Mouse (Mus musculus) embryo, embryonic 11.5 days (tissue): Measurements from ENCODE around the gene Plagl1.
"Not testable (repeated sequence)": the region's sequence is repeated elsewhere in the genome, so short reads cannot be mapped to it uniquely, and the experiment has no call there.

Experiments used
- DNase-seq: peaks from one replicate; pipeline ENCODE4 v3.0.0-alpha.2; 2012; ENCODE audit warnings: low read depth, low spot score

Plagl1 gene

DNA sequence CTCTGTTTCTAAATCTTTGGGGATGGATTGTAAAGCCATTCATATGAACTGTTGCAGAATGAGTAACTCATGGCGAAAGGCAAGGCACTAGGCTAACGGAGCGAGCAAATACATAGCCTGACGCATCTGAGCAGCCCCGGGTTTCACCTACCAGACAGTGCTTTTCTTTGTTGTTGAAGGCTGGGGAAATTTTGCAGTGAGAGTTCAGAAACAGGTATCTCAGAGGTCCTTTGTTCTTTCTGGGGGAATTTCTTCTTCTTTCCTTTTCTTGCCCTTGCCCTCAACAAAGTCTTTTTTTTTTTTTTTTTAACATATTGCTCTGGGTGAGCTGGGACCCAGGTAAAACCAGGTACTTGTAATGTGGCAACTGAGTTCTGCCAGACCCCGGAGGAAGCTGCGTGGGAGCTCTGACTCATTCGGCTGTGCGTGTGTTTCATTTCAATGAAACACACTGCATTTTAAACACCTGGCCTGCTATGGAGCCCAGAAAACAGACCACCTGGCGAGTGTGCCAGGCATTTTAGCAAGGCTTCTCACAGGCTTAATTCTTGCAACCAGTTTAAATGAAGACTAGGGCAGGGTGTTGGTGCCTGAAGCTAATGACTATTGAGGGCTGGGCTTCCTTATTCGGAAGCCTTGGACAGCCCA, at the start of gene Plagl1:
Plagl1 (plus strand) TSS at position 484 of the 648 bp plus-strand sequence.
- no peak for DNase-seq

DNA sequence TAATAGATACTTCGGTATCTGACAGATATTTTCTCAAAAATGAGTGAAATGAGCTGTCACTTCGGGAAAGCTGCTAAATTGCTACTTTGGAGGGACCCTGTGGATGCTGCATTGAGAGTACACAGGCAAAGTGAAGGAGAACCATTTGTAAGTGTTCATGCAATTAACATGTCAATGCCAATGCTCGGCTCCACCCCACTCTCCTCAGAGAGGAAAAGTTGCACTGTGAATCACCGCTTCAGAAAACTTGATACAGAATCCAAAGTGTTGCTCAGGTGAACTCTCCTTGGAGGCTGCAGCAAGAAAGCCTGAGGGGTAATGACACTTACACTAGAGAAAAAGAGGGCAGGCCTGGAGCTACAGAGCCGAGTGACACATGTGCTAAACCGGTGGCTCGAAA, 46.3 kb upstream of the Plagl1 start:
- DNase-seq: no peak

DNA sequence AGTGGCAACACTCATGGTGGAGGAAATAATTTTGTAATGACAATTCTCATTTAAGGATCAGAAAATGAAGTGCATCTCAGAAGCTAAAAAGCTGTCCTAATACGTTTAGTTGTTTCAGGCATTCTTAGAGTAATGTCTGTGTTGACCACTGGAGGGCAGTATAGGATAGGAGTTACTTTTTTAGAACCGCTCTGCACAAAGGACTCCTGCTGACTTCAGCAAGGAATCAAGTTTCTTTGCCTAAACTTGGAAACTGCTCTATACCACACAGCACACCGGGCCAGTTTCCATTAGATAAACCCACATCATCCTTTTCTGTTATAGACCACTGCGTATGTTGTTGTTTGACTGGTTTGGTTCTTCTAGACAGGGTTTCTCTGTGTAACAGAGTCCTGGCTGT, 43.7 kb upstream of the Plagl1 start:
- DNase-seq: peak; percentile 67

DNA sequence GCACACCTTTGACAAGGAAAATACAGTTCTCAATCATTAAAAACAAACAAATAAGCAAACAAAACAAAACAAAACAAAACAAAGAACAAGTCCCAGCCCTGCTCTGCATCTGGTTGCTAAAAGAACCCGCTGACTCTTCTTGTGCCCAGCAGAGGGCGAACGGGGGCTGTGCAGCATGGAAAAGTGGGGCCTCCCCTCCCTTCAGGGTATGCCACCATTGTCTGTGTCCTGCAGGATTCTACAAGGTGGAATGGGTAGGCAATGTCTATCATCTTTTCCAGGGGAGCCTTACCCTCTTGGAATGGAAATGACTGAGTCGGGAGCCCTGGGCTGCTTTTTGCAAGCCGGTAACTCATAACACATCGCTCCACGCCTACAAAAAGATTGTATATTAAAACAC, 41.8 kb upstream of the Plagl1 start:
- peak; percentile 24 for DNase-seq

DNA sequence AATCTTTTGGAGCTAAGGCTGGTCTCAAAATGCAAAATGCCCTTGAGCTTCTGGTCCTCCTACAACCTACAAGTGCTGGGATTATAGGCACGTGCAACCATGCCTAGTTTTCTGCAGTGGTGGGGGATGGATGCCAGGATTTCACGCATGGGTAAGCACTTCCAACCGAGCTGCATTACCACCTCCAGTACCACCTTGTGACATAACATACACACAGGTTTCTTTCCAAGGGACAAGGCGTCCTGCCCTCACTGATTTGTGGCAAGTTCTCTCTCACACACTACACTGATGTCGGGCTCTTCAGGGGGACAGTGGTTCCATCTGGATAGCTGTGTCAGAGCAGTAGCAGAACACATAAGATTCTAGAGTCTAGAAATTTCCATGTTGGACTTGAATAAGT, 41.3 kb upstream of the Plagl1 start:
- DNase-seq: no peak

DNA sequence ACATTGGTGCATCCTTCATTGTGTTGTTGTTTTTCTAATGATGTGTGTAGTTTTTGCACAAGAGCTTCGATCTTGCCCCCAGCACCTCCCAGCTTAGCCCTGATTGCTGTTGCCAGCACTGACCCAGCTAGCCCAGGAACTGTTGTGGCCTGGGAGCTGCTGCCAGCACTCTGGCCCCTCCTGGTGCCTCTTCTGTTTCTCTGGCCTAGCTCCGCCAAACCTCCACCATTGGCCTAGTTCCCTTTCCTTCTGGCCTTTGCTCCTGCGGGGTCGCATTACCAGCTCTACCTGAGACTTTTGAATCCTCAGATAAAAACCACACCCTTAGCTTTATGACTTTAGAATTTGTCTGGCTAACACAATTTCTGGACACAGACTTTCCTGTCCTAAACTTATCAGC, 38.2 kb upstream of the Plagl1 start:
- DNase-seq: no peak

DNA sequence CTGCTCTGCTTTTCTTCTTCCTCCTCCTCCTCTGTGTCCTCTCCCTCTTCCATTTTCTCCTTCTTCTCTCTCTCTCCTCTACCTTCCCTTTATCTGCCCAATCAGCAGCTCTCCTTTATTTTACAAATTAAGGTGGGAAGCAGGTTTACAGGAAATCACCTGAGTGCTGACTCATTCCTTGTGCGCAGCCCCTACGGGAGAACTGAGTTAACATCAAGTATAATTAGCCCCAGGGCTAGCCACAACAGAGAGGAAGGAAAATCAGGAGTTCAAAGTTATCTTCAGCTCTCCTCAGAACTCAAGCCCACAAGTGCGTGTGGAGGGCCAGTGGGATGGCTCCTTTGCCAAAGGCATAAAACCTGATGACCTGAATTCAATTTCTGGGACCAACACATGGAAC, 36.3 kb upstream of the Plagl1 start:
- not testable (repeated sequence) for DNase-seq

DNA sequence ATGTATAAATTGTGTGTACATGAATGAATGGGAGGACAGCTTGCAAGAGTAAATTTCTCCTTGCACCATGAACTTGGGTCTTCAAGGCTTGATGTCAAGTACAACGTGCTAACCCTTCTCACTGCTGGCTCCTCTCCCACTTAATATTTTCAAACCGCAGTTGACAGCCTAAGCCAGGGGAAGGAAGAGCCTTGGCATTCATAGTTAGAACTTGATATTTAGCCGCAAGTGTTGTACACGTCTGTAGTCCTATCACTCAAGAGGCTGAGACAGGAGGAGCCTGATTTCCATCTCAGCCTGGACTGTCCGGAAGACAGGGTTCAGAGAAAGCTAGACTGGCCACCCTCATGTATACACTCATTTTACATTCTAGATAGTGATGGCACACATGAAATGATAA, 32.6 kb upstream of the Plagl1 start:
- no peak for DNase-seq

DNA sequence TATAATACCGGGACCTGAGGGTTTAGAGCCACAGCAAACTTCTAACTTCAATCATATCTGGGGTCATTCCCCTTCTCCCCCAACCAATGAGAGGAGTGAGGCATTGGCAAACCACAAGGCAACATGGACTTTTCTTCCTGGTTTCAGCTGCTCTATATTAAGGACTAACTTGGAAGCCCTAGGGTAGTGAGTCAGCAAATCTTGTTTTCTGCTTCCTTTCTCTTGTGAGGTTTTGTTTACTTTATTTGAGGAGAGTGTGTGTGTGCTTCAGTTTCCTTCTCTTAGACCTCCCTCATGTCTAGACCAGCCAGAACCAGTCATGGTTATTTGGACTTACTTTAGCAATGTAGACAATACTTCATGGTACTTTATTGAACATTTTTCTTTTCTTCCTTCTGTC, 32.1 kb upstream of the Plagl1 start:
- DNase-seq: no peak

DNA sequence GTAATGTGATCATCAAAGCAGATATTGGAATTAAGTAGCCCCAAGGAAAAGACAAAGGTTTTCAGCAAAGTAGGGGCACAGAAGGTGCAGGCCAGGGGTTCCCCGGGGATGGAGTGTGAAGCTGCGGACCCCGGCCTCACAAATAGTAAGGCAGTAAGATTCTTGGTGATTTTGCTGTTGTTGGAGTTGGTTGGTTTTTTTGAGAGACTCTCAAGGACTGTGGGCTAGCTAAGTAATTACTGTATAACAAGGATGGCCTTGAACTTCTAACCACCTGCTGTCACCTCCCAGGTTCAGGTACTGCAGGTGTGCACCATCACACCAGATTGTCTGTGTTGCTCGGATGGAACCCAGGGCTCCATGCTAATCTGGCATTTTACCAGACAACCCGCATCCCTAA, 30.9 kb upstream of the Plagl1 start:
- DNase-seq: no peak

DNA sequence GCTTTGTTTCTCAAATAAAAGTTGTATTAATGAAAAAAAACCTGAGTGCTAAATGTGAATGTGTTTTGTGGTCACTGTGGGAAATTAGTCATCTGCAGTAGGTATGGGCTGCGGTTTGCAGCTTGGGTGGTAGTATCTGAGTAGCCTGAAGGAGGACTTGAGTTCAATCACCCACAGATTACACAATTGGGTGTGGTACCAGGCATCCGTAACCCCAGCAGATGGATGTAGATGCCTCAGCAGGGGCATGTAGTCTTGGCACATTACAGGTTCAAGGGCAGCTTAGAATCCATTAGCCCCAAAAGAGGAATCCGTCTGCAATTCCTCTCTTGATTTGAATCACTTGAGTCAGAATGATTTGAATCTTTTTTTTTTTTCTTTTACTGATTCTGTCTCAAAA, 25.0 kb upstream of the Plagl1 start:
- no peak for DNase-seq

DNA sequence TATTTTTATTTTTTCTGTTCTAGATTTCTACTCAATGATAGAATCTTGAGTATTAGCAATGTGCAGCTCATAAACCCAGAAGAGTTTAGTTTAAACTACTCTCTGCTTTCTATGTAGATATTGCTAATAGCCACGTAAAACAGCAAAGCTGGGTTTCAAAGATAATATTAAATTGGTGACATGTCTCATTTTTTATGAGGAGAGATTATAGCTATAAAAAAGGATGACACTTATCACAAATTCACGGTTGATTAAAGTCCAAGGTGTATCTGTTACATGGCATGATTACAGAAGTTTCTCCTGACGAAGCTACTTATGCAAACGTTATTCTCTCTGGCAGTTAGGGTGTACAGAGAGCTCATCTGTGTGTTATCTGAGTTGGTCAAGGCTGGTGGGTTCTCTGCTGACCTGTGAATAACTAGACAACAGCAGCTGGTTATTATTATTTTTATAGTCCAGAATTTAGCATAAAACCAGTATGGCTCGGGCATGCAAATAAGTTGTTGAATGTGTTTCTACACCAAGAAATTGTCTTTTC, 20.6 kb upstream of the Plagl1 start:
- DNase-seq: no peak

DNA sequence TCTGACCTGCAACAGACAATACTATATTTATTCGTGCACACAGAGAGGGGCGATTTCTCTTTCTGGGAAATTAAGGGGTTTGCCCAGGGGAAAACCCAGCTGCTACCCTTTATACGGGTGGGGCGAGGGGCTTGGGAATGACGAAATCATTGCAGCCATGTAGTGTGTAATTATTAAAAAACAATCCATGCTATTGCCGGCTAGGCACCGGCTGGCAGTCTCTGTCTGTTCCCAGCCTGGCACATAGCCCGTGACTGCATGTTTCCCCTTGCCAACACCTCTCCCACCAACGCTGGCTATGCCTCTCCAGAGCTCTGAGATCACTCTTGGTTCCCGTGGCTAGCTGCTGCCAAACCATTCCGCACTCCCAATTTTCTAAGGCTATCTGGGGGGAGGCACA, 15.6 kb upstream of the Plagl1 start:
- DNase-seq: no peak

DNA sequence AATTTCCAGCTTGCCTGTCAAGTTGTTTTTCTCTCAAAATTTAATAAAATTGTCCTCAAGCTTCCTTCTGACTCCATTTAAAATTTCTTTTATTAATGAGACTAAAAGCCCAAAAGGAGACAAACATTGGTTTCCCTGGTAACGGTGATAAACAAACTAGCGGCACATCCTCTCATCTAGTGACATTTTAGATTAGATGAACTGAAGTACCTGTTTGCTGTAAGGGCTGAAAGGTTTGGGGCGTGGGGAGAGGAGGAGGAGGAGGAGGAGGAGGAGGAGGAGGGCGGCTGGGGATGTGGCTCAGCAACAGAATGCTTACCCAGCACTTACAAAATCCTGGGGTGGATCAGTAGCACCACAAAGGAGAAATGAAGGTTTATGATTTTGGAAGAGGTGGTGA, 12.5 kb upstream of the Plagl1 start:
- no peak for DNase-seq

DNA sequence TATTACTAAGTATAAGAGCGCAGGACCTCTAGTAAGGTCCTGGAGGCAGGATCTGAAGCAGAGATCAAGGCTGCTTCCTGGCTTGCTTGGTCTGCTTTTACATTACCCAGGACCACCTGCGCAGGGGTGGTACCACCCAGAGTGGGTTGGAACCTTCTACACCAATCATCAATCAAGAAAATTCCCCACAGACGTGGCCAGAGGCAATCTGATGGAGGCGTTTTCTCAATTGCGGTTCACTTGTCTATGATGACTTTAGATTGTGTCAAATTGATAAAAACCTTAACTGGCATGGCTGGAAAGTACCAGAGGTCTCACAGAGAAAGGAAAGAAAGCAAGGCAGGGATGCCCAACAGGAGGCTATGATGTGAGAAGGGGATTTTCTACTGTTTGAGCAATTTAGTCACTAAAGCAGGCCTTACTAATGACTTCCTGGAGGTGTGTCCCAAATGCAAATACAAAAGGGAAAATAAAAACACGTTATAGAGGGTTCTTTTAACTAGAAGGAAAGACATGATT, 3.4 kb upstream of the Plagl1 start:
- no peak for DNase-seq

DNA sequence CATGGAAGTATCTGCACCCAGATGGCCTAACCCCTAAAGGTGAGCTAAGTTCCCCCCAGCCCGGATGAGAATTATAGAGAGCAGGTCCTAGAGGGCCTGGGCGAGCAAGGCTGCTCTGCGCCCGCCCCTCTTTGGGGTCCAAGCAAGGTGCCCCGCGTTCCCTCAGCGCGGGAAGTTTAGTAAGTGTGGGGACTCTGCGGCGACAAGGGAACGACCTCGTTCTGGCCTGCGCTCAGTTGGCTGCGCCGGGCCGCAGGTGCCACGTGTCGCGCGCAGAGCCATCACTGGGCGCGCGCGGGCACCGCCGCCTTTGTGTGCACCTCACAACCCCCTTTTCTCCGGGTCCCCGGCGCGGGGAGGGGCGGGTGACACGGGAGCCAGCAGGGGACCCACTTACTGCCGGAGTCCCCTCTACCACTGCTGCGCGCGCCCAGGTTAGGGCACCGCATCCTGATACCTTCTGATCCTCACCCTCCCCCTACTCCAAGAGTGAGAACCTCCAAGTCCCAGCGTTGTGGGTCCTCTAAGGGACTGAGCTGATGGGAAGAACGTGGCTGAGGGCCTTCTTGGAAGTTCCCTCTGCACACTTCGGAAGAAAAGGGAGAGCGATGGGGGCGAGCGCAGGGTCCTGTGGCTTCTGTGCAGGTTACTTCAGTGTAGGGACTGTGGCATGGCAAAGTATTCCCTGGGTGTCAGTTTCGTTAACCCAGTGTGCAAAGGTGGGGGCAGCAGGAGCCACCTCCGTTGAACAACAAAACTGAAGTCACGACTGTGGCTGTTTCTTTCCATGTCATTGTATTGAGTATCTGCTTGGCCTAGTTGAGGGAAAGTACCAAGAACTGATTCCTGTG, 742 bp downstream of the Plagl1 start:
- DNase-seq: no peak

DNA sequence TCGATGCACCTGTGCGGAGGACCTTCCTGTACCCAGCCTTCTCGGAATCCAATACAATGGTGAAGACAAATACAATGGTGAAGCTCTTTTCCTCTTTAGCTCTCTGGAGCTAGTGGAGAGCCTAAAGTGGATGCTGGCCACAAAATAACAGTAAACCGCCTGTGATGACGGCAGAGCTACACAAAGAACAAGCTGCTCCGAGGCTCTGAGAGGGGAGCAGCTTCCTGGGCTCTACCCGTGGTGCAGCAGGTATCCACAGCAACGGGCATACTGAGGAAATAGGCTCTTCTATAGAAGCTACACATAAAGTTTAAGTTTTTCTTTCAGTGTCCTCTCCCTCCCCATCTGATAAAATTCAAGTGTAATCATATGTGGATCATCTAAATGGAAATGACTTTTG, 2.1 kb downstream of the Plagl1 start:
- no peak for DNase-seq

DNA sequence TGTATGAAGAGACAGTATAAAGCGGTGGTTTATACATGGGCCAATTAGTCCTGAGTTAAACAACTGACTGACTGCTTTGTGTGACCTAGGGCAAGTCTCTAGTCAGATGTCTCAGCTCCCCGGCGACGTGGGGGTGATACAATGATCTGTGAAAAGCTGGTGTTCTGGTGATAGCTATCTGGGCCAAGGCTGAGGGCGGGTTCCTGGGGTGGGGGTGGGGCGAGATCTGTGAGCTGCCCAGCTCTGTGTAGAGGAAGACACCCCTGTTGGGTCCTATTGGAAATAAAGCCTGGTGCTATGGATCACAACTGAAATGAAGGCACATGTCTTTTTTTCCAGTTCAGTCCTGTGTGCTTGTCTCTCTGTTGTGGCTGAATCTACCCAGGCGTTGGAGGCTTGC, 3.2 kb downstream of the Plagl1 start:
- no peak for DNase-seq

DNA sequence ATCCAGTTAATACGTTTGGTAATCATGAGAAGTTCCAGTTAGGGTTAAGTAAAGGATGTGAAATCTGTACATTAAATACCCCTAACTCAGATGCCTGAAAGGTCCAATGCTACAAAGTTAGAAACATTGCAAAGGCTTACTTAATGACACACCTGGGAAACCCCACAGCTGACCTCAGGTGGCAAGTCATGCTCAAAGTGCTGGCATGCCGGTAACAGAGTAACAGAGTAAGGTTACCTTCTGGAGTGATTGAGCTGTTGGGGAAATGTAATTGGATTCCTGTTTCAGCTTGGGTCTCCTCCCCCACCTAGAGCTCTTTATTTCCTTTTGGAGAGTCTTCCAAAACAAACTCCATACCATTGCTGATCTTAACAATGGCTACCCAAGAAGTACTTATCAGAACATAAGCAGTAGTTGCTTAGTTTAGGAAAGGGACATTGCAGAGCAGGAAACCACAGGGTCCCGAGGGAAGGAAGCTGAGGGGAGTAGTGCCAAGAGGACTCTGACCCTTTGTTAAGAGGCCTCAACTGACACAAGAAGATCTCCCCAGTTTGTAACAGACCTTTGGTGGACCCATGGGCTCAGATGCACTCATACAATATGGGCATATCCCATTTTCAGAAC, 4.9 kb downstream of the Plagl1 start:
- no peak for DNase-seq

DNA sequence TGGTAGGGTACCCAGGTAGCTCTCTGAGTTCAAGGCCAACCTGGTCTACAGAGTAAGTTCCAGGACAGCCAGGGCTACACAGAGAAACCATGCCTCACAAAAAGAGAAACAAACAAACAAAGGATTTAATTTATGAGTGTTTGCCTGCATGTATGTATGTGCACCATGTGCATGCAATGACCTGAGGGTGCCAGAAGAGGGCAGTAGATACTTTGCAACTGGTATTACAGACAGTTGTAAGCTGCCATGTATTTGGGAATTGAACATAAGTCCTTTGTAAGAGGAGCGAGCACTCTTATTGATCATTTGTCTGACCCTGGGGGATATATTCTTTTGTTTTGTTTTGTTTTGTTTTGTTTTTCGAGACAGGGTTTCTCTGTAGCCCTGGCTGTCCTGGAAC, 10.7 kb downstream of the Plagl1 start:
- DNase-seq: no peak

DNA sequence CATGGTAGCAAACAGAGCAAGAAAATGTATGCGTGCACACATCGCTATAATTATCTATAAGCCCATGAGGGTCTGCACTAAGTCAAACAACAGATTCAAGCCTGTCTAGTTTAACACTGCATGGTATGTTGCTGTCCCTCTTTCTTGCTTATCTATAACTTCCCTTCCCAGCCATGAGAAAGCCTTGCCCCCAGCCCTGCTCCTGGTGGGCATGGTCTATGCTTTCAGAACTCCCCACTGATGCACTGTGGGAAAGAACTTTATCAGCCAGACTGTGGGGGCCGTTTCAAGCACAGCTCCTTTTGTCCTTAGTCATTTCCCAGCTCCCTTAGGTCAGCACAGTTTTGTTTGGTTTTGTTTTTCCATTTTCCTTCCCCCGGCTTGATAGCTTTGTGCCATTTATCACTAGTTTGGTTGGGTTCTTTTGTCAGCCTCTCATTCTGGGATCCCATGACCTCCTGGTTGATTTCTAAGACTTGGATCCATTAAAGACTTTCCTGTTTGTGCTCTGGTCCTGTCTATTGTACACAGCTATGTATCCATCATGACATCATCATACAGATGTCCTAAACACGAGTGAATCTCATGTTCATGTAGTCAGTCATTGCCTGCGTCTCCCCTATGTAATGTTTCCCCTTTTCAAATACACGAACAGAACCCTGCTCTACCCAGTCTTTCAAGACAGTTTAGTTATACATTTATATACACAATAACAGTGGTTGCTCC, 16.7 kb downstream of the Plagl1 start:
- DNase-seq: no peak

DNA sequence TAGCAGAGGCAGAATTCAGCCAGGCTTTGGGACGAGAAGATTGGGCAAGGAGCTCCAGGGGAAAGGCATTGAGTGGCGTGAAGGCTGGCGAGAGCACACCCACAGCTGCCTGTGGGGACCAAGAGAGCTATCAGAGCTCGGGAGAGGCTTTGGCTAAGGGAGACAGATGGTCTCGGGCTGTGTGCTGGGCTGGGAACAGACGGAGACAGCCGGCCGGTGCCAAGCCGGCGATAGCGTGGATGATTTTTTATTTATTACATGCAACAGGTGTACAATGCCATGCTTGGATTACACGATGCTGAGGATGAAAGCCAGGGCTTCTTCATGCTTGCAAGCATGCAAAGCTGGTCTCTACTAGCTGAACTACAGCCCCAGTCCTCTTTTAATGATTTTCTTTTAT, 22.2 kb downstream of the Plagl1 start:
- no peak for DNase-seq
